Mouse (Mus musculus): ENCODE results near the gene Tfpt.
"Not testable (repeated sequence)": the region's sequence is repeated elsewhere in the genome, so short reads cannot be mapped to it uniquely, and the experiment has no call there.

Gene Tfpt

DNA sequence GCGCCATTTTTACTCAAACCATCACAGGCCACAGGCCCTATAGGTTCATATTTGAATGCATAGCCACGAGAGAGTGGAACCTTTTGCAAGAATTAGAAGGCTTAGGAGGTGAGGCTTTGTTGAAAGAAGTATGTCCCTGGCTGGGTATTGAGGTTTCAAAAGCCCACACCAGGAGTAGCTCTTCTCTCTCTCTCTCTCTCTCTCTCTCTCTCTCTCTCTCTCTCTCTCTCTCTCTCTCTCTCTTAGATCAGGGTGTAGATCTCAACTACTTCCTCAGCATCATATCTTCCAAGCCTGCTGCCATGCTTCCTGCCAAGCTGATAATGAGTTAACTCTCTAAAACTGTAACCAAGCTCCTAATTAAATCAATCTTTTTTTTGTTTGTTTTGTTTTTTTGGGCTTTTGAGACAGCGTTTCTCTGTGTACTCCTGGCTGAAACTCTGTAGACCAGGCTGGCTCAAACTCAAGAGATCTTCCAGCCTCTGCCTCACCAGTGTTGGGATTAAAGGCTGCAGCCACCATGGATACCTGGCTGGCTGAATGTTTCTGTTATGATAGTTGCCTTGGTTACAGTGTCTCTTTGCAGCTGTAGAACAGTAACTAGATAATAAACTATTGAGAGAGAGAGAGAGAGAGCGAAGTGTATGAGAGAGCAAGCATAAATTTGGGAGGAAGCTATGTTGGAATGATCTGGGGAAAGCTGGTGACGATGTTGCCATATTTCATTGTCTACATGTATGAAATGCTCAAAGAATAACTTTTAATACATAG, 53.2 kb downstream of the Tfpt start:
- DNase-seq (ENCODE audit: low spot score in 2 of 2) = no peak

DNA sequence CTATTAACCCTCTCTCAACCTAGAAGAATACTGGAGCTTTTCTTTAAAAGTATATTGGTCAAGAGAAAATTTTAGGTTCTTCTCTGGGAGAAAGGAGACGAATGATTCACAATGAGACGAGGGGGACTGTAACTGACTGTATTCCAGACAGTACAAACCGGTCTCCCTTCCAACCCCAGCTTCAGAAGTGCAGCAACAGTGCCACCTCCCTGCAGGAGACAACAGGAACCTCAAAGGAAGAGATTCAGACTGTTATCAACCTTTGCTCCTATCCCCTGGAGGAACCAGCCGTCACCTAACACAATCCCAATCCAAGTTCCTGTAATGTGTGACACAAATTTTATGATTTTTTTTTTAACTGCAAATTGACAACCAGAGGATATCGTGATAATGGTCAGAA, 55.5 kb downstream of the Tfpt start:
- DNase-seq (ENCODE audit: low spot score in 2 of 2) = peak in 1 of 2 experiments; percentile 21

DNA sequence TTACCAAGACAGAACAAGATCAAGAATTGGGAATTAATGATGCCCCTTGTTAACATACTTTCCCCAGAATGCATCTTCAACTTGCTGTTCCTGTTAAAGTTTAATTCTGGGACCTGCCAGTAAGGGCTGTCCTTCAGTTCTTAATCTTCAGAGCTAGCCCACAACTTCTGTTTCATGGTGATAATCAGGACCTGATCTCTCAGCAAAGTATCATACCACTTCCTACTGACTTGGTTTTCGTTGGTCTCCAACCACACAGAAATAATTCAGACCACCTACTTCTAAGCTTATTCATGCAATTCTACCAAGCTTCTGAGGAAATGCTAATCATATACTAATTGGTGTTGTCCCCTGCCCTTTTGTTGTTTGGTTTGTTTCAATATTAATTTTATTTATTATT, 57.9 kb downstream of the Tfpt start:
- no peak for DNase-seq (ENCODE audit: low spot score in 2 of 2)

DNA sequence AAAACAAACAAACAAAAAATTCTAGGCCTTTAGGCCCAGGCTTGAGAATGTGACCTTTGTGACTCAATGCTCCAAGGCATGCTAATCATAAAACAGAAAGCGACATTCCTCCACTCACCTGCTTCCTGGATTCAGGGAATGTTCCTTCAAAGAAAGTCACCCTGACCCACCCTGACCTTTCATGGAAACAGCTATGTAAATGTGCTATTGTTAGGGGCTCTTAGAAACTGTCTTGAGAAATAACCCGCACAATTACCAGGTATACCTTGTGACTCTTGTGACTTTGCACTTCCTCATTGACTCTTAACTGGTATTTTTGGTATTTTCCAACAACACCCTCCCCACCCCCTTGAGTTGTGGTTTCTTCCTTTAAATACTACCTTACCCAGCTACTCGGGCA, 59.1 kb downstream of the Tfpt start:
- not testable (repeated sequence) for DNase-seq (ENCODE audit: low spot score in 2 of 2)

Measured in frontal cortex, postnatal 14 days (tissue).